In genomic region chr19:56919628-56920027, GRCm38 (mm10) we compare ENCODE assay signal across 8 mouse cellular contexts. TPM values are rescaled to one million over a fixed set of nuclear protein-coding genes. Genes with fewer than 3 reads are reported as not detected.
DNase-seq lines count a peak whose midpoint lies in the region; ATAC-seq and TF ChIP-seq lines count a peak whose summit lies in the region.

No protein-coding gene starts in this region.

- peak; percentile 98 for DNase-seq in 3T3-L1 (ENCODE audit: low read depth, low spot score)
- peak; percentile 92 for DNase-seq in heart, embryonic 10.5 days (ENCODE audit: low spot score)
- DNase-seq in liver, adult 2 months (ENCODE audit: extremely low read depth, low read depth, low spot score), result peak; percentile 65

- H3K4me3 ChIP-seq in bone marrow, adult 2 months (replicated peaks; ENCODE audit: control insufficient read depth, low read depth, low read length), result no peak overlapping the region
- no peak overlapping the region for H3K4me3 ChIP-seq in embryonic facial prominence, embryonic 15.5 days (replicated peaks)
- no peak overlapping the region for H3K4me3 ChIP-seq in heart, embryonic 10.5 days
- H3K4me3 ChIP-seq in kidney, embryonic 16.5 days (ENCODE audit: low read length), result no peak overlapping the region
- no peak overlapping the region for H3K4me3 ChIP-seq in liver, adult 2 months (ENCODE audit: insufficient read depth, low read depth, low read length)
- H3K4me3 ChIP-seq in neural tube, embryonic 12.5 days, result no peak overlapping the region
- H3K4me3 ChIP-seq in testis, adult 2 months (ENCODE audit: control insufficient read depth, low read depth, low read length), result no peak overlapping the region

- peak; percentile 49; the same call in 1 of the 2 replicates for ATAC-seq in embryonic facial prominence, embryonic 15.5 days (ENCODE audit: insufficient number of reproducible peaks, low FRiP score, low TSS enrichment, low read depth)
- peak; percentile 79 for ATAC-seq in kidney, embryonic 16.5 days (ENCODE audit: low FRiP score, low TSS enrichment)
- peak; percentile 61; the same call in 1 of the 2 replicates for ATAC-seq in neural tube, embryonic 12.5 days (ENCODE audit: low FRiP score, low read depth)

- no peak for TF ChIP-seq POLR2A in bone marrow, adult 2 months (IDR thresholded peaks at IDR 0.05; ENCODE audit: borderline replicate concordance, control insufficient read depth, low read depth, low read length)
- no peak for TF ChIP-seq POLR2A in liver, adult 2 months (IDR thresholded peaks at IDR 0.05; ENCODE audit: extremely low read depth, insufficient read depth, low read length)
- no peak for TF ChIP-seq POLR2A in testis, adult 2 months (IDR thresholded peaks at IDR 0.05; ENCODE audit: control insufficient read depth, low read depth, low read length)

- H3K36me3 ChIP-seq in embryonic facial prominence, embryonic 15.5 days, result no peaks in the 10 kb centered on the region
- no peaks in the 10 kb centered on the region for H3K36me3 ChIP-seq in heart, embryonic 10.5 days
- peaks cover 4% of the 10 kb centered on the region; the same call in 1 of the 2 replicates for H3K36me3 ChIP-seq in kidney, embryonic 16.5 days (ENCODE audit: insufficient read depth, low read length)
- H3K36me3 ChIP-seq in liver, adult 2 months (ENCODE audit: control insufficient read depth, insufficient read depth, low read length), result no peaks in the 10 kb centered on the region
- no peaks in the 10 kb centered on the region for H3K36me3 ChIP-seq in neural tube, embryonic 12.5 days
- H3K36me3 ChIP-seq in testis, adult 2 months (ENCODE audit: control insufficient read depth, insufficient read depth, low read length), result no peaks in the 10 kb centered on the region

- no peak overlapping the region for H3K4me2 ChIP-seq in embryonic facial prominence, embryonic 15.5 days (replicated peaks)
- no peak overlapping the region for H3K4me2 ChIP-seq in kidney, embryonic 16.5 days (replicated peaks; ENCODE audit: low read depth, low read length)
- no peak overlapping the region for H3K4me2 ChIP-seq in neural tube, embryonic 12.5 days (replicated peaks)

- TF ChIP-seq CTCF in bone marrow, adult 2 months (IDR thresholded peaks at IDR 0.05; ENCODE audit: control insufficient read depth, insufficient read depth, low read length), result peak; percentile 81
- peak; percentile 95 for TF ChIP-seq CTCF in liver, adult 2 months (IDR thresholded peaks at IDR 0.05; ENCODE audit: low read depth, low read length)
- TF ChIP-seq CTCF in testis, adult 2 months (IDR thresholded peaks at IDR 0.05; ENCODE audit: control insufficient read depth, insufficient read depth, insufficient replicate concordance, low read depth, low read length), result peak; percentile 75; the same call in 1 of the 2 replicates

- H3K4me1 ChIP-seq in bone marrow, adult 2 months (ENCODE audit: control insufficient read depth, insufficient read depth, low read length), result no peaks in the 10 kb centered on the region
- H3K4me1 ChIP-seq in embryonic facial prominence, embryonic 15.5 days, result peaks cover 5% of the 10 kb centered on the region; the same call in 1 of the 2 replicates
- H3K4me1 ChIP-seq in heart, embryonic 10.5 days, result 0 out of 2 replicates have a peak, but pooled peaks cover 5% of the 10 kb centered on the region
- peaks cover 8% of the 10 kb centered on the region for H3K4me1 ChIP-seq in kidney, embryonic 16.5 days (ENCODE audit: insufficient read depth, low read length)
- H3K4me1 ChIP-seq in liver, adult 2 months (ENCODE audit: control insufficient read depth, insufficient read depth, low read length), result no peaks in the 10 kb centered on the region
- H3K4me1 ChIP-seq in neural tube, embryonic 12.5 days, result no peaks in the 10 kb centered on the region
- H3K4me1 ChIP-seq in testis, adult 2 months (ENCODE audit: control insufficient read depth, insufficient read depth, low read length), result peaks cover 5% of the 10 kb centered on the region

- H3K9ac ChIP-seq in embryonic facial prominence, embryonic 15.5 days, result no peak overlapping the region
- H3K9ac ChIP-seq in kidney, embryonic 16.5 days (replicated peaks; ENCODE audit: low read length), result no peak overlapping the region
- H3K9ac ChIP-seq in liver, adult 2 months (ENCODE audit: low read depth, low read length), result no peak overlapping the region
- no peak overlapping the region for H3K9ac ChIP-seq in neural tube, embryonic 12.5 days

- H3K27ac ChIP-seq in bone marrow, adult 2 months (ENCODE audit: control insufficient read depth, insufficient read depth, low read depth, low read length, poor library complexity), result no peak overlapping the region
- 0 out of 2 replicates have a peak overlapping the region, but pooled peaks have one; percentile 29 for H3K27ac ChIP-seq in embryonic facial prominence, embryonic 15.5 days (replicated peaks)
- H3K27ac ChIP-seq in heart, embryonic 10.5 days, result no peak overlapping the region
- H3K27ac ChIP-seq in kidney, embryonic 16.5 days (ENCODE audit: low read length), result peak overlapping the region; percentile 65; the same call in 1 of the 2 replicates
- no peak overlapping the region for H3K27ac ChIP-seq in liver, adult 2 months (replicated peaks; ENCODE audit: insufficient read depth, low read depth, low read length)
- no peak overlapping the region for H3K27ac ChIP-seq in neural tube, embryonic 12.5 days
- H3K27ac ChIP-seq in testis, adult 2 months (ENCODE audit: control insufficient read depth, insufficient read depth, low read depth, low read length), result no peak overlapping the region

- H3K9me3 ChIP-seq in embryonic facial prominence, embryonic 15.5 days (replicated peaks), result 0 out of 2 replicates have a peak, but pooled peaks cover 2% of the 10 kb centered on the region
- no peaks in the 10 kb centered on the region for H3K9me3 ChIP-seq in heart, embryonic 10.5 days
- no peaks in the 10 kb centered on the region for H3K9me3 ChIP-seq in kidney, embryonic 16.5 days (ENCODE audit: low read length)
- H3K9me3 ChIP-seq in neural tube, embryonic 12.5 days, result 0 out of 2 replicates have a peak, but pooled peaks cover 2% of the 10 kb centered on the region

- H3K79me2 ChIP-seq in liver, adult 2 months (ENCODE audit: control insufficient read depth, insufficient read depth, low read length), result no peaks in the 10 kb centered on the region

- H3K27me3 ChIP-seq in embryonic facial prominence, embryonic 15.5 days, result no peaks in the 10 kb centered on the region
- peaks cover 15% of the 10 kb centered on the region for H3K27me3 ChIP-seq in heart, embryonic 10.5 days (ENCODE audit: insufficient read depth, poor library complexity, severe bottlenecking)
- no peaks in the 10 kb centered on the region for H3K27me3 ChIP-seq in kidney, embryonic 16.5 days (ENCODE audit: insufficient read depth, low read length)
- H3K27me3 ChIP-seq in liver, adult 2 months (ENCODE audit: control insufficient read depth, insufficient read depth, low read length), result 0 out of 2 replicates have a peak, but pooled peaks cover under 1% of the 10 kb centered on the region
- H3K27me3 ChIP-seq in neural tube, embryonic 12.5 days (replicated peaks), result no peaks in the 10 kb centered on the region
- no peaks in the 10 kb centered on the region for H3K27me3 ChIP-seq in testis, adult 2 months (ENCODE audit: control insufficient read depth, insufficient read depth, low read length)

- 30% methylated on average over 7 of the region's 7 CpGs for whole genome bisulfite sequencing in bone marrow, adult 2 months
- 17% methylated on average over 7 of the region's 7 CpGs for WGBS in embryonic facial prominence, embryonic 15.5 days
- 27% methylated on average over 7 of the region's 7 CpGs for WGBS in heart, embryonic 10.5 days
- 12% methylated on average over 7 of the region's 7 CpGs for WGBS in kidney, embryonic 16.5 days
- WGBS in liver, adult 2 months, result 31% methylated on average over 7 of the region's 7 CpGs
- WGBS in neural tube, embryonic 12.5 days, result 24% methylated on average over 7 of the region's 7 CpGs

RNA-seq across cellular contexts. Expression of gene Vwa2, which starts 45.6 kb away (rescaled TPM):
- not detected in 2 replicates for polyA plus RNA-seq in bone marrow, adult 2 months (2011; ENCODE audit: insufficient read depth, insufficient read length, low replicate concordance, missing spikeins)
- polyA plus RNA-seq in embryonic facial prominence, embryonic 15.5 days (2015; fragmentation: Nextera tagmentation; extraction: Ambion mirVana), result 9.9 TPM in 2 replicates
- 0.38 and 1.9 TPM in 2 replicates for polyA plus RNA-seq in heart, embryonic 10.5 days (2016; fragmentation: Nextera tagmentation; extraction: Ambion mirVana)
- polyA plus RNA-seq in kidney, embryonic 16.5 days (2015; fragmentation: Nextera tagmentation; extraction: Ambion mirVana), result 22.4 and 23.9 TPM in 2 replicates
- not detected in 2 replicates for total RNA-seq in liver, adult 2 months (2014; rRNA removed)
- polyA plus RNA-seq in liver, adult 2 months (2012; rRNA removed), result not detected in 2 replicates
- 1.5 TPM in 2 replicates for polyA plus RNA-seq in neural tube, embryonic 12.5 days (2016; fragmentation: Nextera tagmentation; extraction: Ambion mirVana)
- polyA plus RNA-seq in testis, adult 2 months (2012; rRNA removed), result 0.42 and 0.87 TPM in 2 replicates

Comparison
In these comparisons a context has a peak if more than half of its experiments do, and no peak if none do; other contexts are left out.
1. H3K27ac ChIP-seq: peak in embryonic facial prominence, embryonic 15.5 days (single experiment) and kidney, embryonic 16.5 days (single experiment); none in bone marrow, adult 2 months (single experiment), heart, embryonic 10.5 days (single experiment), liver, adult 2 months (single experiment), neural tube, embryonic 12.5 days (single experiment) and testis, adult 2 months (single experiment).
2. Peak in every context shown above with its lines, with median percentiles within 50 percentile points of each other: DNase-seq, CTCF ChIP-seq and ATAC-seq.